In genomic region chr7:46395571-46395970, GRCm38 (mm10) we compare ENCODE assay signal across 9 mouse cellular contexts. TPM values are rescaled to one million over a fixed set of nuclear protein-coding genes. Genes with fewer than 3 reads are reported as not detected.
DNase-seq lines count a peak whose midpoint lies in the region; ATAC-seq and TF ChIP-seq lines count a peak whose summit lies in the region.
"Had no signal": no experiment of that assay in that cellular context is flagged by ENCODE, and none has a peak within 500 bp of the region (broad histone marks: within the 10 kb centered on the region; RNA-seq: fewer than 3 reads in every experiment).

No protein-coding gene starts in this region.

- no peak for ATAC-seq in kidney, postnatal 0 days (replicated peaks; ENCODE audit: low FRiP score, low read depth)
- no peak for ATAC-seq in forebrain, embryonic 11.5 days (replicated peaks; ENCODE audit: low FRiP score)
- no peak for ATAC-seq in hindbrain, embryonic 13.5 days (ENCODE audit: low FRiP score)
- ATAC-seq in midbrain, postnatal 0 days (ENCODE audit: low FRiP score): no peak

- H3K27me3 ChIP-seq in kidney, postnatal 0 days (ENCODE audit: insufficient read depth, low read length): peaks cover 50% of the 10 kb centered on the region
- peaks cover 55% of the 10 kb centered on the region for H3K27me3 ChIP-seq in forebrain, embryonic 11.5 days (ENCODE audit: control insufficient read depth, insufficient read depth, low read length)
- H3K27me3 ChIP-seq in hindbrain, embryonic 13.5 days: peaks cover 63% of the 10 kb centered on the region
- peaks cover 7% of the 10 kb centered on the region for H3K27me3 ChIP-seq in midbrain, postnatal 0 days (ENCODE audit: insufficient read depth, low read length)

- WGBS in kidney, postnatal 0 days: 15% methylated on average over 6 of the region's 6 CpGs
- 43% methylated on average over 6 of the region's 6 CpGs for WGBS in forebrain, embryonic 11.5 days
- WGBS in hindbrain, embryonic 13.5 days: 50% methylated on average over 6 of the region's 6 CpGs
- 40% methylated on average over 6 of the region's 6 CpGs for WGBS in midbrain, postnatal 0 days

- no peak for TF ChIP-seq CTCF in kidney, postnatal 0 days (IDR thresholded peaks at IDR 0.05; ENCODE audit: low read depth)
- no peak for TF ChIP-seq CTCF in midbrain, postnatal 0 days (IDR thresholded peaks at IDR 0.05)

- H3K27ac ChIP-seq in kidney, postnatal 0 days: no peak overlapping the region
- no peak overlapping the region for H3K27ac ChIP-seq in forebrain, embryonic 11.5 days (ENCODE audit: low read depth, low read length)
- no peak overlapping the region; the same call in 1 of the 2 replicates for H3K27ac ChIP-seq in hindbrain, embryonic 13.5 days
- H3K27ac ChIP-seq in midbrain, postnatal 0 days (ENCODE audit: low read depth, low read length): no peak overlapping the region
- H3K27ac ChIP-seq: liver, embryonic 15.5 days had no signal

- 0 out of 2 replicates have a peak overlapping the region, but pooled peaks have one; percentile 76 for H3K4me2 ChIP-seq in kidney, postnatal 0 days (ENCODE audit: low read length)
- H3K4me2 ChIP-seq in forebrain, embryonic 11.5 days (ENCODE audit: low read depth, low read length, severe bottlenecking): peak overlapping the region; percentile 88; the same call in 1 of the 2 replicates
- peak overlapping the region; percentile 77 for H3K4me2 ChIP-seq in hindbrain, embryonic 13.5 days
- H3K4me2 ChIP-seq in midbrain, postnatal 0 days (ENCODE audit: low read depth, low read length, poor library complexity, severe bottlenecking): peak overlapping the region; percentile 70

- H3K9ac ChIP-seq in kidney, postnatal 0 days (ENCODE audit: low read depth, low read length): no peak overlapping the region
- no peak overlapping the region for H3K9ac ChIP-seq in forebrain, embryonic 11.5 days (ENCODE audit: low read length)
- H3K9ac ChIP-seq in hindbrain, embryonic 13.5 days: no peak overlapping the region
- no peak overlapping the region for H3K9ac ChIP-seq in midbrain, postnatal 0 days (replicated peaks; ENCODE audit: low read length, poor library complexity, severe bottlenecking)
- H3K9ac ChIP-seq: liver, embryonic 15.5 days had no signal

- no peak overlapping the region for H3K4me3 ChIP-seq in kidney, postnatal 0 days (replicated peaks; ENCODE audit: low read depth, low read length)
- H3K4me3 ChIP-seq in forebrain, embryonic 11.5 days (ENCODE audit: low read depth, low read length): no peak overlapping the region; the same call in 1 of the 2 replicates
- H3K4me3 ChIP-seq in hindbrain, embryonic 13.5 days: peak overlapping the region; percentile 90
- H3K4me3 ChIP-seq in midbrain, postnatal 0 days (ENCODE audit: low read depth, low read length): peak overlapping the region; percentile 64; the same call in 1 of the 2 replicates
- H3K4me3 ChIP-seq: myocyte had no signal

- H3K4me1 ChIP-seq in kidney, postnatal 0 days (replicated peaks; ENCODE audit: insufficient read depth, low read length): peaks cover 10% of the 10 kb centered on the region
- H3K4me1 ChIP-seq in forebrain, embryonic 11.5 days (replicated peaks; ENCODE audit: control insufficient read depth, insufficient read depth, low read length): peaks cover 10% of the 10 kb centered on the region
- peaks cover 53% of the 10 kb centered on the region for H3K4me1 ChIP-seq in hindbrain, embryonic 13.5 days (replicated peaks)
- peaks cover 14% of the 10 kb centered on the region for H3K4me1 ChIP-seq in midbrain, postnatal 0 days (ENCODE audit: insufficient read depth, low read length)

- H3K9me3 ChIP-seq in kidney, postnatal 0 days (replicated peaks; ENCODE audit: low read length): no peaks in the 10 kb centered on the region
- no peaks in the 10 kb centered on the region for H3K9me3 ChIP-seq in forebrain, embryonic 11.5 days (ENCODE audit: control insufficient read depth, low read length)
- H3K9me3 ChIP-seq in hindbrain, embryonic 13.5 days: no peaks in the 10 kb centered on the region
- H3K9me3 ChIP-seq in midbrain, postnatal 0 days (ENCODE audit: low read length): no peaks in the 10 kb centered on the region
- H3K9me3 ChIP-seq: liver, embryonic 15.5 days had no signal

- no peaks in the 10 kb centered on the region for H3K36me3 ChIP-seq in kidney, postnatal 0 days (ENCODE audit: insufficient read depth, low read length)
- no peaks in the 10 kb centered on the region for H3K36me3 ChIP-seq in forebrain, embryonic 11.5 days (ENCODE audit: control insufficient read depth, insufficient read depth, low read length)
- H3K36me3 ChIP-seq in hindbrain, embryonic 13.5 days: no peaks in the 10 kb centered on the region
- no peaks in the 10 kb centered on the region for H3K36me3 ChIP-seq in midbrain, postnatal 0 days (ENCODE audit: insufficient read depth, low read length)
- H3K36me3 ChIP-seq: liver, embryonic 15.5 days had no signal

- DNase-seq in kidney, postnatal 0 days (ENCODE audit: low spot score): no peak
- no peak for DNase-seq in kidney, postnatal 10 days
- DNase-seq in forebrain, embryonic 11.5 days (ENCODE audit: low spot score): no peak
- no peak for DNase-seq in midbrain, postnatal 0 days (ENCODE audit: low spot score)
- DNase-seq in thymus, postnatal 14 days: no peak
- DNase-seq in thymus, adult 18-20 months: no peak

RNA-seq across cellular contexts. Expression of gene Kcnc1, which starts 0.7 kb away (rescaled TPM):
- 0.03 and 0.08 TPM in 2 replicates for polyA plus RNA-seq in kidney, postnatal 0 days (2015; fragmentation: Nextera tagmentation; extraction: Ambion mirVana)
- 0.92 and 1.0 TPM in 2 replicates for polyA plus RNA-seq in forebrain, embryonic 11.5 days (2014; fragmentation: Nextera tagmentation; extraction: Ambion mirVana)
- 9.6 and 9.7 TPM in 2 replicates for polyA plus RNA-seq in hindbrain, embryonic 13.5 days (2015; fragmentation: Nextera tagmentation; extraction: Ambion mirVana)
- 43.8 and 44.9 TPM in 2 replicates for total RNA-seq in midbrain, postnatal 0 days (2014; rRNA removed)
- 24.0 and 26.5 TPM in 2 replicates for polyA plus RNA-seq in midbrain, postnatal 0 days (2015; fragmentation: Nextera tagmentation; extraction: Ambion mirVana)
- polyA plus RNA-seq: liver, embryonic 15.5 days had no signal

RNA-seq across cellular contexts. Expression of gene Myod1, which starts 19.3 kb away (rescaled TPM):
- polyA plus RNA-seq in kidney, postnatal 0 days (2015; fragmentation: Nextera tagmentation; extraction: Ambion mirVana): not detected in 2 replicates
- not detected in 2 replicates for polyA plus RNA-seq in forebrain, embryonic 11.5 days (2014; fragmentation: Nextera tagmentation; extraction: Ambion mirVana)
- 0.94 and 1.4 TPM in 2 replicates for polyA plus RNA-seq in hindbrain, embryonic 13.5 days (2015; fragmentation: Nextera tagmentation; extraction: Ambion mirVana)
- 2.8 TPM in 1 of 2 replicates, not detected in the other for total RNA-seq in midbrain, postnatal 0 days (2014; rRNA removed)
- polyA plus RNA-seq in midbrain, postnatal 0 days (2015; fragmentation: Nextera tagmentation; extraction: Ambion mirVana): 0.11 and 0.52 TPM in 2 replicates

Comparison
In these comparisons a context has a peak if more than half of its experiments do, and no peak if none do; other contexts are left out.
1. H3K4me3 ChIP-seq: peak in hindbrain, embryonic 13.5 days (single experiment) and midbrain, postnatal 0 days (single experiment); none in kidney, postnatal 0 days (single experiment) and forebrain, embryonic 11.5 days (single experiment).
2. Peak in every context shown above with its lines, with median percentiles within 50 percentile points of each other: H3K4me2 ChIP-seq.